In the genomic region with DNA sequence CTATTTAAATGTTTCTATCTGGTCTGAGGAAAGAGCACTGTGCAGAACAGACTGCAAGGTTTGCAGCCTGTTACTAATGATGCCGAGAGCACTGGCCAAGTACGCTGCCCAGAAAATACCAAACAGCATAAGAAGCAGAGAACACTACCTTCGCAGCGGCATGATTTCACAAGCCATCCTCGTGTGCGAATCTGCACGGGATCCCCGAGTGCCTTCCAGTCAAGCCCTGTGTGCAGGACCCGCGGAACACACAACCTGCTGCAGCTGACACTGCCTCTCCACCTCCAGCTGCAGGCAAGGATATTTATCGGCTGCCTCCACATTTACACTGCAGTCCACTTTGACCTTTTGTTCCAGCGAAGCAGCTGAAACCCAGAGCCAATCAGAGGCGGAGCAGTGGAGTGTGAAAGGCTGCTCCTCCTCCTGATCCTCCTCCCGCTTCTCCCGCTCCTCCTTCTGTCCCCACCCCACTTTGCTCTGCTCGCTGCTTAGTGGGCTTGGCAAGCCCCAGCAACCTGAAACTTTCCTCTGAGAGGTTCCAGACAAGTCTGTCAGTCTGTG, we compare ENCODE assay signal across 8 mouse cellular contexts. TPM values are rescaled to one million over a fixed set of nuclear protein-coding genes. Genes with fewer than 3 reads are reported as not detected.
A peak's percentile ranks its signal among the peaks of the same experiment; 100 is the strongest.
DNase-seq lines count a peak whose midpoint lies in the region; ATAC-seq and TF ChIP-seq lines count a peak whose summit lies in the region.

Gene Fam13a (minus strand): TSS at position 386 of the 561 bp plus-strand sequence.

- peak within 1 kb of the TSS; percentile 62 for H3K9ac ChIP-seq in hindbrain, embryonic 16.5 days (ENCODE audit: low read depth, low read length)

- intact Hi-C loops in gastrocnemius, adult 2 months (cut with DNase I), result loop anchor here (5.0 kb wide), 1 partner anchor 97 kb away; no protein-coding TSS in a partner anchor

- 0% methylated on average over 16 of the region's 16 CpGs for WGBS in hindbrain, embryonic 16.5 days

- H3K27me3 ChIP-seq in hindbrain, embryonic 16.5 days (replicated peaks; ENCODE audit: control insufficient read depth, insufficient read depth, low read length), result no peaks in the 10 kb centered on the region

- no peaks in the 10 kb centered on the region for H3K36me3 ChIP-seq in hindbrain, embryonic 16.5 days (ENCODE audit: control insufficient read depth, insufficient read depth, low read length)

- H3K4me1 ChIP-seq in hindbrain, embryonic 16.5 days (ENCODE audit: control insufficient read depth, insufficient read depth, low read depth, low read length), result peaks cover 4% of the 10 kb centered on the region; the same call in 1 of the 2 replicates

- H3K9me3 ChIP-seq in hindbrain, embryonic 16.5 days (ENCODE audit: control insufficient read depth, low read length), result no peaks in the 10 kb centered on the region

- H3K4me3 ChIP-seq in gastrocnemius, adult 2 months, result peak within 1 kb of the TSS; percentile 82
- H3K4me3 ChIP-seq in hindbrain, embryonic 16.5 days (ENCODE audit: low read length), result peak within 1 kb of the TSS; percentile 57

- DNase-seq in adrenal gland, adult 18-20 months (ENCODE audit: low spot score in 2 of 2), result peak; percentile 60 to 66
- DNase-seq in gastrocnemius, adult 2 months, result peak; percentile 91
- peak; percentile 72 for DNase-seq in left cerebral cortex, adult 11 months (ENCODE audit: low spot score)
- DNase-seq in lung, postnatal 25 days (ENCODE audit: low spot score), result peak; percentile 92
- peak; percentile 93 for DNase-seq in retina, postnatal 1 day
- peak; percentile 45 for DNase-seq in urinary bladder, postnatal 25 days (ENCODE audit: low spot score)

- peak; percentile 94 for ATAC-seq in common myeloid progenitor, adult 5-6 weeks (replicated peaks; ENCODE audit: low read depth, poor library complexity, severe bottlenecking)
- peak; percentile 99 for ATAC-seq in hindbrain, embryonic 16.5 days

- peak within 1 kb of the TSS; percentile 85 for H3K27ac ChIP-seq in gastrocnemius, adult 2 months
- H3K27ac ChIP-seq in hindbrain, embryonic 16.5 days (ENCODE audit: low read depth, low read length), result peak within 1 kb of the TSS; percentile 79

- H3K4me2 ChIP-seq in hindbrain, embryonic 16.5 days (ENCODE audit: low read length), result peak within 1 kb of the TSS; percentile 56

- no peak for TF ChIP-seq CTCF in gastrocnemius, adult 2 months (IDR thresholded peaks at IDR 0.05)

RNA-seq across cellular contexts. Expression of gene Fam13a, which starts in this region (rescaled TPM):
- total RNA-seq in adrenal gland, adult 18-20 months (2021), result 10 to 100 TPM; 50.7 to 60.7 TPM
- total RNA-seq in common myeloid progenitor, adult 5-6 weeks (2017), result 0.92 and 3.7 TPM in 2 replicates
- total RNA-seq in gastrocnemius, adult 2 months (2021), result 10 to 100 TPM in 1 of 2 experiments, 1 to 10 TPM in 1; 7.6 to 12.6 TPM
- 11.2 and 16.3 TPM in 2 replicates for polyA plus RNA-seq in hindbrain, embryonic 16.5 days (2015; fragmentation: Nextera tagmentation; extraction: Ambion mirVana)

Comparison
In these comparisons a context has a peak if more than half of its experiments do, and no peak if none do; other contexts are left out.
1. Peak in every context shown above with its lines: DNase-seq, ATAC-seq, H3K4me3 ChIP-seq and H3K27ac ChIP-seq.